Mouse (Mus musculus) erythroblast, embryonic 14.5 days (primary cell): Measurements from ENCODE around the gene Nrp1. TPM values are rescaled to one million over a fixed set of nuclear protein-coding genes. Genes with fewer than 3 reads are reported as not detected.

Source experiments
- H3K27me3 ChIP-seq: 2 replicates; pipeline ENCODE4 v1.6.1; 2012; ENCODE audit warnings: inconsistent platforms; ENCODE audit not compliant: control insufficient read depth
- H3K36me3 ChIP-seq: 2 replicates; pipeline ENCODE4 v1.6.1; 2012; ENCODE audit warnings: mild to moderate bottlenecking, inconsistent platforms; ENCODE audit not compliant: control insufficient read depth
- H3K4me1 ChIP-seq: 2 replicates; pipeline ENCODE4 v1.6.1; 2012; ENCODE audit warnings: inconsistent platforms; ENCODE audit not compliant: control insufficient read depth
- H3K4me3 ChIP-seq: replicated peaks from 2 replicates; pipeline ENCODE3; 2012; ENCODE audit warnings: moderate library complexity, mild to moderate bottlenecking, inconsistent platforms
- H3K9me3 ChIP-seq: 2 replicates; pipeline ENCODE4 v1.6.1; 2012; ENCODE audit warnings: low read length, inconsistent platforms, mixed read lengths; ENCODE audit not compliant: control insufficient read depth
- GATA1 ChIP-seq: IDR thresholded peaks from 2 replicates; pipeline ENCODE4 v1.6.1; 2012; ENCODE audit warnings: low read length, inconsistent platforms, mixed read lengths
- TAL1 ChIP-seq: IDR thresholded peaks from 3 replicates; pipeline ENCODE4 v1.6.1; 2012; ENCODE audit warnings: low read length, inconsistent platforms, mixed read lengths
- polyA plus RNA-seq: library from polyadenylated mRNA; stranded (reverse); fragments of >175 nt; gene quantifications from 2 replicates; pipeline ENCODE4 v1.2.3, GENCODE M21; 2012

Gene Nrp1
- polyA plus RNA-seq, 1 experiment, result 0.02 TPM

DNA sequence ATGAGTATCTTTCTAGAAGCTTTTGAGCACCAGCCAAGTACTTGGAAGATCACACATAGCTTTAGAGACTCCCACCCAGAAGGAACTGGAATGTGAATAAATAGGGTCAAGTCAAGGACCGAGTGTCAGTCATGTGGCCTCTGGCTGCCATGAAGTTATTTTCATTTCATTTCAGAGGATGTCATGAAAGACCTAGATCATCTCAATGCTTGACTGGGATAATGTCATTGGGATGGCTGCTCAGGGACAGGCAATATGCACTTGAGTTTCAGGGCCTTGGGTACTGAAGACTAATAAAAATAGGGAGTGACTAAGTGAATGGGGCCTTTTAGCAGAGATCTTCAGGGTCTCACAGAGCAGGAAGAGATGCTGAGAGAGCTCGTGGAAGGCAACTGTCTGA, 26.0 kb downstream of the Nrp1 start:
- Histone ChIP-seq H3K27me3 (no peaks in the 10 kb centered on the region), H3K4me3 (no peak overlapping the region), H3K9me3 (no peaks in the 10 kb centered on the region), H3K36me3 (no peaks in the 10 kb centered on the region), H3K4me1 (no peaks in the 10 kb centered on the region)
- TF ChIP-seq GATA1, result no peak

GRCm38 (mm10) chr8:128384921-128385332, 26.5 kb downstream of the Nrp1 start:
- TF ChIP-seq TAL1, result no peak
- no peak for TF ChIP-seq GATA1
- H3K36me3 ChIP-seq, result no peaks in the 10 kb centered on the region
- no peaks in the 10 kb centered on the region for H3K27me3 ChIP-seq
- H3K4me3 ChIP-seq, result no peak overlapping the region
- H3K9me3 ChIP-seq, result no peaks in the 10 kb centered on the region
- no peaks in the 10 kb centered on the region for H3K4me1 ChIP-seq

DNA sequence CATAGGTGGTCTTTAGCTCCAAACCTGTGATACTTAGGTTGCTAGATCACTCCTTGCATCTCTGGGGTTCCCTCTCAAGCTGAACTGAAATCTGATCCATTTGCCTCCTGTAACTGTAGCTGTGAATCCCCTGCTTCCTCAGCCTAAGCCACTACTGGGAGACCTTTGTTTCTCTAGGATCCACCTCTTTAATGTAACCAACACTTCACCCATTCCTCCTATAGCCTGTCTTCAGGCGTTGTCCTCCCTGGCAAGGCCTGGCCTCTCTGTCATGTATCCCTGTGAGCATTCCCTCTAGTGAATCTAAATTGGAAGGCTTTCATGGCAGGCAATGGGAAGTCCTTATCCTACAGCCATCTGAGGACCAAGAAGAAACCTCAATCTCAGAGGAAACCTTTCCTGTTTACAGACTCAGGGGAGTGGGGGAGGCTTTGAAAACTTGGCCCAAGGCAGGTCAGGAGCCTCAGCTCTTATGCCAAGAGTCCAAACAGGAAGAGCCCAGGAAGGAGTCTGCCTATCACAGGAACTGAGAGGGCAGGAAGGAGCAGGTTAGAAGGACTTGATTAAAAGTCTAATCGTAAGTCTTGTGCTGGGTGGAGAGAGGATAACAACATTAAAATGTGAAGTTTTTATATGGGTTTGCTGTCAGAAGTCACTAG, 28.7 kb downstream of the Nrp1 start:
- H3K9me3 ChIP-seq, result no peaks in the 10 kb centered on the region
- no peaks in the 10 kb centered on the region for H3K27me3 ChIP-seq
- no peak overlapping the region for H3K4me3 ChIP-seq
- no peaks in the 10 kb centered on the region for H3K36me3 ChIP-seq
- TF ChIP-seq TAL1 (no peak), GATA1 (no peak)
- H3K4me1 ChIP-seq, result no peaks in the 10 kb centered on the region

DNA sequence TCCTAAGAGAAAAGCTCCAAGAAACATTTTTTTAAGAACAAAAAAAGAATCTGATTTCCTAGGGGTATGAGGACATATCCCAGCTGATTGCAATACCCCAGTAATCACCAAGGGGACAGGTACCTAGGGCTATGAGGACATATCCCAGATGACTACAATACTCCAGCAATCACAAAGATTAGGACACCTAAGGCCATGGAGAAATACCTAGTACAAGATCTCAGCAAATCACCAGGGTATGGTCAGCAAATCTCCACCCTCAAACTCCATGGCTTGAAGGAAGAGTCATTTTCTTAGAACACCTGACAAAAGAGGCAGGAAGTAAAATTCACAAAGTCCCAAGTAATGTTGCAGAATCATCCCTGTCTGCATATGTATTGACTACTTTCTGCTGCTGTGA, 32.4 kb downstream of the Nrp1 start:
- Histone ChIP-seq H3K27me3 (no peaks in the 10 kb centered on the region), H3K36me3 (no peaks in the 10 kb centered on the region), H3K9me3 (no peaks in the 10 kb centered on the region), H3K4me3 (no peak overlapping the region), H3K4me1 (no peaks in the 10 kb centered on the region)
- no peak for TF ChIP-seq TAL1
- TF ChIP-seq GATA1, result no peak

- no peaks in the 10 kb centered on the region for H3K27me3 ChIP-seq
These were observed 32.9 kb downstream of the Nrp1 start for GRCm38 (mm10) chr8:128391182-128391760.

GRCm38 (mm10) chr8:128394671-128395193, 36.3 kb downstream of the Nrp1 start:
- H3K4me1 ChIP-seq, result no peaks in the 10 kb centered on the region
- no peaks in the 10 kb centered on the region for H3K9me3 ChIP-seq
- H3K27me3 ChIP-seq, result no peaks in the 10 kb centered on the region
- H3K4me3 ChIP-seq, result no peak overlapping the region
- TF ChIP-seq GATA1 (no peak), TAL1 (no peak)
- no peaks in the 10 kb centered on the region for H3K36me3 ChIP-seq

More at GRCm38 (mm10) chr8:128391182-128391760, 32.9 kb downstream of the Nrp1 start:
- H3K4me1 ChIP-seq, result no peaks in the 10 kb centered on the region
- no peaks in the 10 kb centered on the region for H3K9me3 ChIP-seq
- no peak overlapping the region for H3K4me3 ChIP-seq
- no peaks in the 10 kb centered on the region for H3K36me3 ChIP-seq
- TF ChIP-seq TAL1 (no peak), GATA1 (no peak)

- no peaks in the 10 kb centered on the region for H3K36me3 ChIP-seq
- no peak for TF ChIP-seq GATA1
- TF ChIP-seq TAL1, result no peak
- H3K4me3 ChIP-seq, result no peak overlapping the region
- H3K27me3 ChIP-seq, result no peaks in the 10 kb centered on the region
- H3K9me3 ChIP-seq, result no peaks in the 10 kb centered on the region
- no peaks in the 10 kb centered on the region for H3K4me1 ChIP-seq
These were observed 38.6 kb downstream of the Nrp1 start for GRCm38 (mm10) chr8:128396968-128397367.

- no peaks in the 10 kb centered on the region for H3K9me3 ChIP-seq
- no peaks in the 10 kb centered on the region for H3K27me3 ChIP-seq
- no peaks in the 10 kb centered on the region for H3K36me3 ChIP-seq
- no peaks in the 10 kb centered on the region for H3K4me1 ChIP-seq
- no peak for TF ChIP-seq GATA1
- no peak for TF ChIP-seq TAL1
- H3K4me3 ChIP-seq, result no peak overlapping the region
These were observed 39.0 kb downstream of the Nrp1 start for GRCm38 (mm10) chr8:128397441-128397840.

DNA sequence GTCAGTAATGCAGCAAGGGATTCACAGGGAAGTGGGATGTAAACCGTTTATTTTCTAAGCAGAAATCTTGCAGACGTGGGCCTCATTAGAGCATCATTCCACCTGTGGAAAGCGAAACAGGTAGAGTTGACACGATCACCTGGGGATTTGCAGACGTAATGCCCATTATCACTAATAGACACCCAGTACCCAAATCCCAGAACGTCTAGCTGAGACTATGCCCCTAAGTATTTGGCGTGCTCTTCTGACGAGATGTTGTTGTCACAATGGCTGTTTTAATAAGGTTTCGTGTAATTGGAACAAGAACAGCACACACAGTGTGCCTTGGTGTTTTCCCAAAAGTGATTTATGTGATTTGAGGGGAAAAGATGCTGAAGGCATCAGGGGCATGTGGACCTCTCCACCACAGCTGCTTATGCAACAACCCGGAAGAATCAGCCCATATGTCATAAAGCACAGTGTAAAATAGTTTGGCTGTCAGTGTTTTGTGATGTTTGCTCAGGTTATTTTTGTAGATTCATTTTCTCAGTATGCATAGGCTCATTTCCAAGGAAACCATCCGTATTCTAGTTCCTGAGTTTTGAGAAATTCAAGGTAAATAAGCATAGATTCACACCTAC, 40.2 kb downstream of the Nrp1 start:
- Histone ChIP-seq H3K4me1 (no peaks in the 10 kb centered on the region), H3K36me3 (no peaks in the 10 kb centered on the region), H3K4me3 (no peak overlapping the region), H3K27me3 (no peaks in the 10 kb centered on the region), H3K9me3 (no peaks in the 10 kb centered on the region)
- TF ChIP-seq GATA1 (no peak), TAL1 (no peak)
